Mouse (Mus musculus) lung, postnatal 0 days (tissue): Measurements from ENCODE around the gene Myh14.
"Not testable (repeated sequence)": the region's sequence is repeated elsewhere in the genome, so short reads cannot be mapped to it uniquely, and the experiment has no call there.

ENCODE experiments used
- CTCF ChIP-seq: IDR thresholded peaks from 2 replicates; pipeline ENCODE4 v1.5.1; 2016; ENCODE audit warnings: antibody characterized with exemption, mild to moderate bottlenecking
- EP300 ChIP-seq: IDR thresholded peaks from 2 replicates; pipeline ENCODE4 v1.6.1; 2016; ENCODE audit warnings: antibody characterized with exemption, mild to moderate bottlenecking, control low read depth

- TF ChIP-seq CTCF, EP300: not testable (repeated sequence)
These were observed 37.5 kb upstream of the Myh14 start for GRCm38 (mm10) chr7:44708093-44708492.
